Mouse (Mus musculus): ENCODE data around the gene Otc.

DNA sequence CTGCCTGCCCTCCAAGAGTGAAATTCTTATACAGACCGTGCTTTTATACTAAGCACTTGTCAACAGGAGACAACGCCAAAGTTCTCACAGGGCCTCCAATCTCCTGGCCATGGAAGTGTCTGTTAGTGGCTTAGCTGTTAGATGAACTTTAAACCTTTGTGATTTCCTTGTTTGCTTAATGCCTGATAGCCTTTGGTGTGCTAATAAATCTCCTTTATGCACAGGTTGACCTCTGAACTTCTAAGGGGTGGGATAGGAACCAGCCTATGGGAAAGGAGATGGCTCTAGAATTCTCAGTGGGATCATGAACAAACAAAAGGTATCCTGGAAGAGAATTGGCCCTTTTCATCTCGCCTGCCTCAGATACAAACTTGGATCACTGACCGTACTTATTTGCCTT, 12.6 kb upstream of the Otc start:
- TF ChIP-seq CTCF (IDR thresholded peaks at IDR 0.05; ENCODE audit: low read depth, low read length) (no peak), POLR2A (IDR thresholded peaks at IDR 0.05; ENCODE audit: borderline replicate concordance, low read depth, low read length) (no peak)
